8 mouse cellular contexts compared by ENCODE assay signal in the genomic region with DNA sequence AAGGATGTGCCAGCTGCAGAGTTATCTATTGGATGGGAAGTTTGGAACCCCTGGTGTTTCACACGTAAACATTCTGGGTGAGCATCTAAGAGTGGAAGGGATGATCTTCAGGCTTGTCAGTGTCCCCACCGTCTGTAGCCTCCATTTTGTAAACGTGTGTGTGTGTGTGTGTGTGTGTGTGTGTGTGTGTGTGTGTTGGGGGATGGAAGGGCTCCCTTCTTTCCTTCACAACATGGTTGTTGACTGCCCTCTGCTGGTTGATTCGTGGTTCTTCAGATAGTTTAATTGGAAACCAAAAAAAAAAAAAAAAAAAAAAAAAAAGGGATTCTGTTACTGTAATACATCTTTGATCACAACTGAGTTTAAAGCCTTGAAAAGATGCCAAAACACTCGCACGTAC. TPM values are rescaled to one million over a fixed set of nuclear protein-coding genes. Genes with fewer than 3 reads are reported as not detected.
DNase-seq lines count a peak whose midpoint lies in the region; ATAC-seq and TF ChIP-seq lines count a peak whose summit lies in the region.

No protein-coding gene starts in this region.

- H3K4me2 ChIP-seq in forebrain, embryonic 12.5 days: peak overlapping the region; percentile 41
- H3K4me2 ChIP-seq in lung, embryonic 16.5 days (ENCODE audit: low read depth, low read length): peak overlapping the region; percentile 17; the same call in 1 of the 2 replicates

- DNase-seq in G1E (ENCODE audit: low spot score): peak; percentile 40
- peak; percentile 73 for DNase-seq in c-Kit-positive CD71-negative TER-119-negative erythroid progenitor cells, embryonic 14.5 days (ENCODE audit: low read depth)
- DNase-seq in heart, postnatal 14 days: peak; percentile 61 to 83
- peak; percentile 76 for DNase-seq in layer of hippocampus, adult 11-12 months (ENCODE audit: low spot score)
- peak; percentile 21 for DNase-seq in ovary, adult 18-20 months (ENCODE audit: low spot score)
- DNase-seq in thymus, postnatal 36 days: peak; percentile 49 to 51

- no peaks in the 10 kb centered on the region for H3K36me3 ChIP-seq in G1E (replicated peaks)
- H3K36me3 ChIP-seq in forebrain, embryonic 12.5 days (replicated peaks): no peaks in the 10 kb centered on the region
- no peaks in the 10 kb centered on the region for H3K36me3 ChIP-seq in lung, embryonic 16.5 days (ENCODE audit: control insufficient read depth, insufficient read depth, low read length)

- intact Hi-C loops in heart, postnatal 14 days (cut with DNase I): loop anchor here (1.0 kb wide), 1 partner anchor 44 kb away; a partner anchor contains a TSS

- no peak overlapping the region for H3K27ac ChIP-seq in forebrain, embryonic 12.5 days
- H3K27ac ChIP-seq in lung, embryonic 16.5 days (ENCODE audit: low read length): no peak overlapping the region

- no peak overlapping the region for H3K4me3 ChIP-seq in G1E (ENCODE audit: low read depth, low read length)
- H3K4me3 ChIP-seq in forebrain, embryonic 12.5 days (replicated peaks): no peak overlapping the region
- no peak overlapping the region for H3K4me3 ChIP-seq in lung, embryonic 16.5 days (ENCODE audit: low read length)

- 0 out of 2 replicates have a peak, but pooled peaks have one; percentile 22 for ATAC-seq in G1E (ENCODE audit: extremely low read depth, insufficient number of reproducible peaks, low FRiP score, poor library complexity, severe bottlenecking)
- ATAC-seq in forebrain, embryonic 12.5 days (ENCODE audit: low FRiP score): peak; percentile 34; the same call in 1 of the 2 replicates
- ATAC-seq in lung, embryonic 16.5 days (ENCODE audit: low read depth): no peak

- 4% methylated on average over 6 of the region's 6 CpGs for WGBS in forebrain, embryonic 12.5 days
- WGBS in lung, embryonic 16.5 days: 2% methylated on average over 6 of the region's 6 CpGs

- no peak for TF ChIP-seq CTCF in G1E (IDR thresholded peaks at IDR 0.05; ENCODE audit: low read depth, low read length)

- peaks cover 43% of the 10 kb centered on the region for H3K4me1 ChIP-seq in G1E (ENCODE audit: insufficient read depth, low read depth, low read length)
- H3K4me1 ChIP-seq in forebrain, embryonic 12.5 days: peaks cover 2% of the 10 kb centered on the region
- H3K4me1 ChIP-seq in lung, embryonic 16.5 days (replicated peaks; ENCODE audit: control insufficient read depth, insufficient read depth, low read length): peaks cover 3% of the 10 kb centered on the region; the same call in 1 of the 2 replicates

- H3K9ac ChIP-seq in forebrain, embryonic 12.5 days: no peak overlapping the region
- peak overlapping the region; percentile 28; the same call in 1 of the 2 replicates for H3K9ac ChIP-seq in lung, embryonic 16.5 days (ENCODE audit: low read length)

- H3K9me3 ChIP-seq in G1E (replicated peaks): no peaks in the 10 kb centered on the region
- H3K9me3 ChIP-seq in forebrain, embryonic 12.5 days: no peaks in the 10 kb centered on the region
- no peaks in the 10 kb centered on the region for H3K9me3 ChIP-seq in lung, embryonic 16.5 days (ENCODE audit: control insufficient read depth, low read length)

- H3K27me3 ChIP-seq in G1E (ENCODE audit: insufficient read depth, low read length): peaks cover 3% of the 10 kb centered on the region; the same call in 1 of the 2 replicates
- H3K27me3 ChIP-seq in forebrain, embryonic 12.5 days: no peaks in the 10 kb centered on the region; the same call in 1 of the 2 replicates
- no peaks in the 10 kb centered on the region for H3K27me3 ChIP-seq in lung, embryonic 16.5 days (ENCODE audit: control insufficient read depth, insufficient read depth, low read depth, low read length)

RNA-seq across cellular contexts. Expression of a gene that starts 3.8 kb away (rescaled TPM):
- 100 and 109 TPM in 2 replicates for total RNA-seq in G1E (2014; fragmentation: Nextera tagmentation)
- 36.3 and 47.4 TPM in 2 replicates for total RNA-seq in G1E (2017)
- 153 and 174 TPM in 2 replicates for polyA plus RNA-seq in G1E (2012)
- polyA plus RNA-seq in forebrain, embryonic 12.5 days (2016; fragmentation: Nextera tagmentation; extraction: Ambion mirVana): 189 and 210 TPM in 2 replicates
- 10 to 100 TPM; 76.6 to 80.5 TPM for total RNA-seq in heart, postnatal 14 days (2021)
- 71.3 and 76.4 TPM in 2 replicates for polyA plus RNA-seq in lung, embryonic 16.5 days (2015; fragmentation: Nextera tagmentation; extraction: Ambion mirVana)

RNA-seq across cellular contexts. Expression of a gene that starts 38.7 kb away (rescaled TPM):
- total RNA-seq in G1E (2014; fragmentation: Nextera tagmentation): 207 and 266 TPM in 2 replicates
- total RNA-seq in G1E (2017): 1,414 and 1,457 TPM in 2 replicates
- 273 and 359 TPM in 2 replicates for polyA plus RNA-seq in G1E (2012)
- polyA plus RNA-seq in forebrain, embryonic 12.5 days (2016; fragmentation: Nextera tagmentation; extraction: Ambion mirVana): 660 and 684 TPM in 2 replicates
- 100 to 1,000 TPM; 357 to 392 TPM for total RNA-seq in heart, postnatal 14 days (2021)
- 1,564 and 1,684 TPM in 2 replicates for polyA plus RNA-seq in lung, embryonic 16.5 days (2015; fragmentation: Nextera tagmentation; extraction: Ambion mirVana)

RNA-seq across cellular contexts. Expression of a gene that starts 43.2 kb away (rescaled TPM):
- 11.4 and 13.1 TPM in 2 replicates for total RNA-seq in G1E (2014; fragmentation: Nextera tagmentation)
- total RNA-seq in G1E (2017): 1.7 and 2.0 TPM in 2 replicates
- polyA plus RNA-seq in G1E (2012): 14.7 and 17.4 TPM in 2 replicates
- 2.4 and 2.7 TPM in 2 replicates for polyA plus RNA-seq in forebrain, embryonic 12.5 days (2016; fragmentation: Nextera tagmentation; extraction: Ambion mirVana)
- 1 to 10 TPM; 3.3 to 4.3 TPM for total RNA-seq in heart, postnatal 14 days (2021)
- 3.5 and 5.1 TPM in 2 replicates for polyA plus RNA-seq in lung, embryonic 16.5 days (2015; fragmentation: Nextera tagmentation; extraction: Ambion mirVana)

RNA-seq across cellular contexts. Expression of a gene that starts 43.8 kb away (rescaled TPM):
- total RNA-seq in G1E (2014; fragmentation: Nextera tagmentation): 21.7 and 26.8 TPM in 2 replicates
- total RNA-seq in G1E (2017): 16.6 and 17.8 TPM in 2 replicates
- 11.7 and 14.6 TPM in 2 replicates for polyA plus RNA-seq in G1E (2012)
- polyA plus RNA-seq in forebrain, embryonic 12.5 days (2016; fragmentation: Nextera tagmentation; extraction: Ambion mirVana): 61.9 and 62.0 TPM in 2 replicates
- total RNA-seq in heart, postnatal 14 days (2021): 10 to 100 TPM; 19.7 to 19.8 TPM
- 41.4 and 42.7 TPM in 2 replicates for polyA plus RNA-seq in lung, embryonic 16.5 days (2015; fragmentation: Nextera tagmentation; extraction: Ambion mirVana)

RNA-seq across cellular contexts. Expression of a gene that starts 44.0 kb away (rescaled TPM):
- 121 and 148 TPM in 2 replicates for total RNA-seq in G1E (2014; fragmentation: Nextera tagmentation)
- total RNA-seq in G1E (2017): 34.2 and 37.3 TPM in 2 replicates
- 152 and 197 TPM in 2 replicates for polyA plus RNA-seq in G1E (2012)
- 141 and 155 TPM in 2 replicates for polyA plus RNA-seq in forebrain, embryonic 12.5 days (2016; fragmentation: Nextera tagmentation; extraction: Ambion mirVana)
- total RNA-seq in heart, postnatal 14 days (2021): 10 to 100 TPM; 43.6 to 45.6 TPM
- polyA plus RNA-seq in lung, embryonic 16.5 days (2015; fragmentation: Nextera tagmentation; extraction: Ambion mirVana): 67.7 and 74.5 TPM in 2 replicates

Comparison
In these comparisons a context has a peak if more than half of its experiments do, and no peak if none do; other contexts are left out.
1. DNase-seq: peak in every context shown above with its lines; median percentile 76 in layer of hippocampus, adult 11-12 months; 73 in c-Kit-positive CD71-negative TER-119-negative erythroid progenitor cells, embryonic 14.5 days; 72 in heart, postnatal 14 days; 50 in thymus, postnatal 36 days; 40 in G1E; 21 in ovary, adult 18-20 months.